Mouse (Mus musculus) C2C12 (cell line): ENCODE results near the gene A930017K11Rik. TPM values are rescaled to one million over a fixed set of nuclear protein-coding genes. Genes with fewer than 3 reads are reported as not detected.

ENCODE experiments used
- H3K27me3 ChIP-seq: one replicate; pipeline ENCODE4 v1.6.1; 2011; ENCODE audit not compliant: control insufficient read depth, insufficient read depth, insufficient read length
- H3K36me3 ChIP-seq: one replicate; pipeline ENCODE4 v1.6.1; 2011; ENCODE audit not compliant: control insufficient read depth, insufficient read depth
- H3K4me3 ChIP-seq: one replicate; pipeline ENCODE4 v1.5.1; 2011; ENCODE audit warnings: mild to moderate bottlenecking, control low read depth; ENCODE audit not compliant: poor library complexity, insufficient read depth, severe bottlenecking
- H3K79me2 ChIP-seq: one replicate; pipeline ENCODE4 v1.6.1; 2011; ENCODE audit not compliant: control insufficient read depth, insufficient read depth
- H3K79me3 ChIP-seq: one replicate; pipeline ENCODE4 v1.6.1; 2011; ENCODE audit warnings: low read depth, control low read depth
- H3ac ChIP-seq: one replicate; pipeline ENCODE3; 2011; ENCODE audit warnings: low read depth; ENCODE audit not compliant: control insufficient read depth, insufficient read length
- CEBPB ChIP-seq: IDR thresholded peaks from one replicate; pipeline ENCODE4 v1.6.1; 2011; ENCODE audit warnings: low read depth, mild to moderate bottlenecking, control low read depth, moderate library complexity
- CTCF ChIP-seq: IDR thresholded peaks from one replicate; pipeline ENCODE4 v1.5.1; 2011; ENCODE audit not compliant: control insufficient read depth, insufficient read depth, insufficient read length
- FOSL1 ChIP-seq: IDR thresholded peaks from one replicate; pipeline ENCODE4 v1.8.0; 2011; ENCODE audit warnings: mild to moderate bottlenecking, low read length; ENCODE audit not compliant: poor library complexity, insufficient read depth, severe bottlenecking
- MAX ChIP-seq: IDR thresholded peaks from one replicate; pipeline ENCODE4 v1.6.1; 2011; ENCODE audit warnings: mild to moderate bottlenecking, control low read depth
- MYOD1 ChIP-seq: IDR thresholded peaks from one replicate; pipeline ENCODE4 v1.6.1; 2011; ENCODE audit warnings: low read depth; ENCODE audit not compliant: control insufficient read depth, insufficient read length
- MYOG ChIP-seq: IDR thresholded peaks from one replicate; pipeline ENCODE4 v1.6.1; 2011; ENCODE audit not compliant: control insufficient read depth, insufficient read length; ENCODE audit errors: extremely low read depth
- USF1 ChIP-seq: IDR thresholded peaks from one replicate; pipeline ENCODE4 v1.6.1; 2011; ENCODE audit warnings: low read depth, mild to moderate bottlenecking, control low read depth, moderate library complexity
- polyA plus RNA-seq: library from polyadenylated mRNA; unstranded; fragments of >200 nt; fragmentation: generic; extraction: Trizol; gene quantifications from one replicate; pipeline ENCODE4 v1.2.1, GENCODE M21; 2012; ENCODE audit warnings: missing spikeins

Gene A930017K11Rik
- polyA plus RNA-seq, 1 experiment: 0.02 TPM

- H3K79me3 ChIP-seq: peaks cover 40% of the 10 kb centered on the region
- peak overlapping the region; percentile 6 for H3ac ChIP-seq
- no peaks in the 10 kb centered on the region for H3K27me3 ChIP-seq
- H3K36me3 ChIP-seq: peaks cover 1% of the 10 kb centered on the region
- TF ChIP-seq MYOD1: no peak
- no peak for TF ChIP-seq FOSL1
- TF ChIP-seq CEBPB: no peak
- no peak for TF ChIP-seq MAX
- no peak for TF ChIP-seq CTCF
- no peak for TF ChIP-seq USF1
- no peak for TF ChIP-seq MYOG
- H3K79me2 ChIP-seq: peaks cover 94% of the 10 kb centered on the region
- H3K4me3 ChIP-seq: no peak overlapping the region
Observed at GRCm38 (mm10) chr17:25911816-25912215, 40.5 kb downstream of the A930017K11Rik start.

DNA sequence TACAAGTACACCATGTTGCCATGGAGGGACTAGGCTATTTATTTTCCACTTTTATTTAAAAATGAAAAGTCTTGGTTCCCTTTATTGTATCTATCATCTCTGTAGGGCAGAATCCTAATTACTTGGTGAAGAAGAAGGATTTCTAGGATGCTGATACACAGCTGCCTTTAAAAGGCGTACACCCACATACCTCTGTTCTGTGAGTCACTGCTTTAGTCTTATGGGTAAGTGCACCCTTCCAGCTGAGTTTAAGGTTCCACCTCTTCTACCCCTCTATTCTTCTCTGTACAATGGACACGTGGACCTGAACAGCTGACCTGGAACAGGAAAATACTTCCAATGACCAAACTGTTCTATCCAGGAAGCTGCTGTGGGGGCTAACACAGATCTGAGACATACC is 44.7 kb downstream of the A930017K11Rik start:
- Histone ChIP-seq H3K79me2 (peaks cover 80% of the 10 kb centered on the region), H3K79me3 (peaks cover 24% of the 10 kb centered on the region), H3K27me3 (no peaks in the 10 kb centered on the region), H3ac (no peak overlapping the region), H3K4me3 (no peak overlapping the region), H3K36me3 (no peaks in the 10 kb centered on the region)
- TF ChIP-seq FOSL1 (no peak), CEBPB (no peak), CTCF (no peak), USF1 (no peak), MYOD1 (no peak), MYOG (no peak), MAX (no peak)

DNA sequence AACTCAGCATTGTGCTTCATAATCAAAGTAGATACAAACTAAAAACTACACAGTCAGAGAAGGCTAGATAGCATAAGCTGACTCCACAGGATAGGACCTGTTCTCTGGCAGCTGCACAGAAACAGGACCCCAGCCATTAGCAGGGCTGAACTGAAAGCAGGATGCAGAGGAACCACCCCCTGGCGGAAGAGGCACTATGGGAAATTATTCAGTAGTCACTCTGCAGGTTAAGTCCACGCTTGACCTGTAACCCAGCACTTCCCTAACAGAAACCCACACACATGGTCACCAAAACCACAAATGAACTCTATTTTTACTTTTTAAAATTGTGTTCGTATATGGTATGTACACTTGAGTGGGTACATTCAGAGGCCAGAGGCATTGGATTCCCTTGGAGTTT is 49.3 kb downstream of the A930017K11Rik start:
- no peak for TF ChIP-seq FOSL1
- TF ChIP-seq MAX: no peak
- TF ChIP-seq MYOG: no peak
- no peak for TF ChIP-seq USF1
- no peak for TF ChIP-seq CEBPB
- TF ChIP-seq MYOD1: no peak
- TF ChIP-seq CTCF: no peak

GRCm38 (mm10) chr17:25900193-25900592 is 52.2 kb downstream of the A930017K11Rik start:
- Histone ChIP-seq H3ac (no peak overlapping the region), H3K79me2 (peaks cover 18% of the 10 kb centered on the region), H3K4me3 (no peak overlapping the region), H3K36me3 (peaks cover 2% of the 10 kb centered on the region), H3K27me3 (no peaks in the 10 kb centered on the region), H3K79me3 (peaks cover 10% of the 10 kb centered on the region)
- TF ChIP-seq CEBPB (no peak), USF1 (no peak), CTCF (no peak), FOSL1 (no peak), MYOG (no peak)

More for the DNA sequence above, 49.3 kb downstream of the A930017K11Rik start:
- H3K36me3 ChIP-seq: peaks cover 2% of the 10 kb centered on the region
- H3K79me3 ChIP-seq: peaks cover 10% of the 10 kb centered on the region
- no peaks in the 10 kb centered on the region for H3K27me3 ChIP-seq
- no peak overlapping the region for H3K4me3 ChIP-seq
- peaks cover 40% of the 10 kb centered on the region for H3K79me2 ChIP-seq
- H3ac ChIP-seq: no peak overlapping the region

Other genes starting within 250 kb of the A930017K11Rik start
- not detected for gene Gng13, start 235.4 kb downstream of the A930017K11Rik start, polyA plus RNA-seq
- gene Chtf18, start 225.1 kb downstream of the A930017K11Rik start, polyA plus RNA-seq: 22.8 TPM
- gene Rpusd1, start 224.9 kb downstream of the A930017K11Rik start, polyA plus RNA-seq: 20.7 TPM
- gene Mslnl, start 216.5 kb downstream of the A930017K11Rik start, polyA plus RNA-seq: not detected
- gene Msln, start 198.2 kb downstream of the A930017K11Rik start, polyA plus RNA-seq: 6.1 TPM
- gene Narfl, start 178.8 kb downstream of the A930017K11Rik start, polyA plus RNA-seq: 19.3 TPM
- gene Haghl, start 166.9 kb downstream of the A930017K11Rik start, polyA plus RNA-seq: 14.4 TPM
- gene Ccdc78, start 166.0 kb downstream of the A930017K11Rik start, polyA plus RNA-seq: 0.12 TPM
- gene Fam173a, start 159.7 kb downstream of the A930017K11Rik start, polyA plus RNA-seq: 46.0 TPM
- gene AC134908.4, start 156.9 kb downstream of the A930017K11Rik start, polyA plus RNA-seq: not detected
- 64.0 TPM for gene Metrn, start 155.4 kb downstream of the A930017K11Rik start, polyA plus RNA-seq
- gene Fbxl16, start 143.5 kb downstream of the A930017K11Rik start, polyA plus RNA-seq: 5.7 TPM
- 14.3 TPM for gene Wdr24, start 128.9 kb downstream of the A930017K11Rik start, polyA plus RNA-seq
- gene Jmjd8, start 123.7 kb downstream of the A930017K11Rik start, polyA plus RNA-seq: 10.8 TPM
- gene Stub1, start 119.2 kb downstream of the A930017K11Rik start, polyA plus RNA-seq: 246 TPM
- gene Rhbdl1, start 115.3 kb downstream of the A930017K11Rik start, polyA plus RNA-seq: 0.40 TPM
- 0.89 TPM for gene Gm20683, start 110.8 kb downstream of the A930017K11Rik start, polyA plus RNA-seq
- 33.9 TPM for gene Rhot2, start 107.7 kb downstream of the A930017K11Rik start, polyA plus RNA-seq
- gene Wdr90, start 91.1 kb downstream of the A930017K11Rik start, polyA plus RNA-seq: 16.7 TPM
- 36.3 TPM for gene Mcrip2, start 83.8 kb downstream of the A930017K11Rik start, polyA plus RNA-seq
- gene Mettl26, start 77.5 kb downstream of the A930017K11Rik start, polyA plus RNA-seq: 25.0 TPM
- 0.34 TPM for gene Wfikkn1, start 71.7 kb downstream of the A930017K11Rik start, polyA plus RNA-seq
- gene Rab40c, start 32.8 kb downstream of the A930017K11Rik start, polyA plus RNA-seq: 14.4 TPM
- gene Pigq, start 7.6 kb downstream of the A930017K11Rik start, polyA plus RNA-seq: 43.5 TPM
- 0.46 TPM for gene Nhlrc4, start 7.6 kb downstream of the A930017K11Rik start, polyA plus RNA-seq
- 10.6 TPM for gene Capn15, start 33.2 kb upstream of the A930017K11Rik start, polyA plus RNA-seq
- 15.2 TPM for gene Rab11fip3, start 117.0 kb upstream of the A930017K11Rik start, polyA plus RNA-seq
- gene Decr2, start 137.8 kb upstream of the A930017K11Rik start, polyA plus RNA-seq: 3.9 TPM
- gene Nme4, start 143.0 kb upstream of the A930017K11Rik start, polyA plus RNA-seq: 34.0 TPM
- gene Tmem8, start 160.7 kb upstream of the A930017K11Rik start, polyA plus RNA-seq: 1.5 TPM
- gene Mrpl28, start 170.9 kb upstream of the A930017K11Rik start, polyA plus RNA-seq: 169 TPM
- 32.1 TPM for gene Axin1, start 186.1 kb upstream of the A930017K11Rik start, polyA plus RNA-seq
- gene Pdia2, start 246.5 kb upstream of the A930017K11Rik start, polyA plus RNA-seq: 0.05 TPM